Mouse (Mus musculus): ENCODE measurements around the gene Thap2. TPM values are rescaled to one million over a fixed set of nuclear protein-coding genes. Genes with fewer than 3 reads are reported as not detected.

Gene Thap2
- 8.1 and 10.1 TPM in 2 replicates for polyA plus RNA-seq (2012)

DNA sequence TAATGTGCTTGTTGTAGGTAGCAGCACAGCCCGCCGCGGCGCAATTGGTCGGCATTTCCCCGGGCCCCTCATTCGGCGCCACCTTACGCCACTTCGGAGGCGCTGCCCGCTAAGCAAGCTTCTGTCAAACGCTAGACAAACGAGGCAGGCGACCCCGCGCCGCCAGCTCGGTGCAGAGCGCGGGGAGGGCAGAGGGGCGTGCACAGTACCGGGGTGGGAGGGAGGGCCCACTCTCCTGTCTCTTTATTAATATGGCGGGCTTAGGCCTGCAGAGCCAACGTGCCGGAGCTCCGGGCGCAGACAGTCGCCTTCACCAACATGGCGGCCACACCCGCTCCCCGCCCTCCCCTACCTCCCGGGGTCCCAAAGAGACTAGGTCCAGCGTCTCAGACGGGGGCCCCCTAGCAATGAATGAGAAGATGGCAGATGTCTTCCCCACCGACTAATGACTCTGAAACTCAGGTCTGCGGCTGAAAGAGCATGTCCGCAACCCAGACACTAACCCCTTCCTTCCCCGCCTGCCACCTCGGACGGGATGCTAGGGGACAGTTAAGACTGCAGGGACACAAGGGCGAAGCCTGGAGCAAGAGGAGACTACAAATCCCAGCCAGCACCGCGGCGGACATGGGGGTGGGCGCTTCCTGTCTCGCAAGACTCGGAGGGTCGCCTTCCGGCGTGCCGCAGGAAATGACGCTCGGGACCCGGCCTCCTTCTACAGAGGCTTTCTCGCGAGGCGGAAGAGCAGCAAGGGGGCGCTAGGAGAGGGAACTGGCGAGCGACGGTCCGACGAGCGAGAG is at the start of gene Thap2, which contains the start of gene Zfc3h1:
Gene Thap2, minus strand, starts transcription at position 223 of the 797 bp plus-strand sequence.
Gene Zfc3h1, plus strand, starts transcription at position 739 of the 797 bp plus-strand sequence.
- no peak for TF ChIP-seq GATA1 (IDR thresholded peaks at IDR 0.05; ENCODE audit: low read length)

DNA sequence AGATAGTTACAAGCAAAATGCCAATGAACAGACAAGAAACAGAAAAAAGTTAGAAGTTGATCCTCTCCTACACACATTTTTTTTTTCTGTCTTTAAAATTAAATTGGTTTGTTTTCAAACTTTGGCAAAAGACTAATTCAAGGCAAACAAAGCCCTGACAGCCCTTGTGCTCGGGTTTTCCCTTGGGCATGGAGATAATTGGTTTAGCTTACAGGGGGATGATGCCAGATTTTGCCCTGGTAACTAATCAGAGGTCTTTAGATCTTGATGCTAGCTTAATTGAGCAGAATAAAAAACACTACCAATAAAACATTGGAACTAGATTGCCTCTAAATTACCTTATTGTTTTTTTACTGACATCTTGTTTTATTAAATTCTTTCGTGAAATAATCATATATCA is 41.1 kb upstream of the Thap2 start:
- TF ChIP-seq GATA1 (IDR thresholded peaks at IDR 0.05; ENCODE audit: low read length) = no peak

DNA sequence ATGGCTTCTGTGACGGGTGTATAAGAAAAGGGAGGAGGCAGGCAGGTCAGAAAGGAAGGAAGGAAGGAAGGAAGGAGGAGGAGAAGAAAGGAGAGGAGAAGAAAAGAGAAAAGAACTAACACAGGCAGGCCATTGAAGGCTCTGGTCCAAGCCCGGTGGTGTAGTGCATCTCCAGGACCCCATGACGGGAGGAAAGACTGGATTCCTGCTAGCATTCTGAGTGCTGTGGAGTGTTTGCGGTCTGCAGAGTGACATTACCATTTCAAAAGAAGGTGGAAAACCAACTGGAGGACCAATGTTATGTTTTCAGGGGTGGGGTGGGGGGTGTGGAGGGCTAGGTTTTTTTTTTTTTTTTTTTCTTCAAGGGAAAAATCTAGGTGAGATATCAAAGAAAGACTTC is 37.7 kb upstream of the Thap2 start:
- no peak for TF ChIP-seq GATA1 (IDR thresholded peaks at IDR 0.05; ENCODE audit: low read length)

DNA sequence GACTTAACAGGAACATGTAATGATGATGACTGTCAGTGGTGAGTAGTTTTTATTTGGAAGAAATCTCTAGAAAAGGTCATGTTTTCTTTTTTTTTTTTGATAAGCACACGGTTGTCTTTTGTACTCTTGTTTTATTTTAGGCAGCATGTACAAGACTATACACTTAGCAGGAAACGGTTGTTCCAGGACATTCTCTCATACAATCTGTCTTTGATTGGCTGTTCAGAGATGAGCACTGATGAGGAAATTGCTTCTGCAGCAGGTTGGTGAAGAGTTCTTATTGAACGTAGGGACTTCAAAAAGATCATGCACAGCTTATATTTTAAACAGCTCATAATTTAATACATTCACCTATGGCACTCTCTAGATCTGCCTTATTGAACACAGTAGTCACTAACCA is 29.8 kb upstream of the Thap2 start:
- TF ChIP-seq GATA1 (IDR thresholded peaks at IDR 0.05; ENCODE audit: low read length) = no peak

DNA sequence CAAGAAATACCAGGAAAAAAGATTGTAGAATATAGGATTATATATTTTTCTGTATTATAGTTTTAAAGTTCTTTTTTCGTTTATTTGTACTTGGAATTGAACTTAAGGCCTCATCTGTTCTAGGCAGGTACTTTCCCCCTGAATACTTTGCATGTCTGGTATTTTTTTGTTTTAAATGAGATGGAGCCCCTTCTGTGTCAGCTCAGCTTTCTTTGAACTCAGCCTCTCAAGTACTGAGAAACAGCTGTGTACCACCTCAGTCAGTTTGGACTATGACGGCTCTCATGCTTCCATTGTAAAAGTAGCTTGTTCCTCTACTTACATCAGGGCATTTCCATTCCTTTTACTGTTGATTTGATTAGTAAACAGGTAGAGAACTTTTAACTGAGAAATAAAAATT is 29.3 kb upstream of the Thap2 start:
- no peak for TF ChIP-seq GATA1 (IDR thresholded peaks at IDR 0.05; ENCODE audit: low read length)

DNA sequence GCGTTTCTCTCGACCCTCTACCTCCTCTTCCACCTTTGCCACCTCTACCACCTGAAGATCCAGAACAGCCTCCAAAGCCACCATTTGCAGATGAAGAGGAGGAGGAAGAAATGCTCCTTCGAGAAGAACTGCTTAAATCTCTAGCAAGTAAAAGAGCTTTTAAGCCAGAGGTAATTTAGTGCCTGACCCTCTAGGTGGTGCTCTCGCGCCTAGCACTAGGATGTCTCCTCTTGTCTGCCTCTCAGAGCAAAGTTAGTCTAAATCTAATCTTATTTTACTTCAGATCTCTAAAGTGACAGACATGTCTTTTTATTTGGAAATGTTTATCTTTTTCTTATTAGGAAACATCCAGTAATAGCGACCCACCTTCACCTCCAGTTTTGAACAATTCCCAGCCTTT is 22.1 kb upstream of the Thap2 start:
- no peak for TF ChIP-seq GATA1 (IDR thresholded peaks at IDR 0.05; ENCODE audit: low read length)

DNA sequence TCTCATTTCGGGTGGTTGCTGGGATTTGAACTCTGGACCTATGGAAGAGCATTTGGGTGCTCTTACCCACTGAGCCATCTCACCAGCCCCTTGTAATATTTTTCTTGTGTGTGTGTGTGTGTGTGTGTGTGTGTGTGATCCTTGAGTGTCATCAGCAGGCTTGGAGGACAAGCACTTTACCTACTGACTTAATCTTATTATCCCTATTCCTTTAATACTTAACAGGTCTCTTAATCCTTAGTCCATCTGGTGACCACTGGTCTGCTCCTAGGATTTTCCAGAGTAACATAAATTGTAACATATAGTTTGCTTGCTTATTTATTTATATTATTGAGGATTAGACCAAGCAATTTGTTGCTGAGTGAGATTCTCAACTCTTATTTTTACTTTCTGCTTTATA is 7.7 kb upstream of the Thap2 start:
- no peak for TF ChIP-seq GATA1 (IDR thresholded peaks at IDR 0.05; ENCODE audit: low read length)

DNA sequence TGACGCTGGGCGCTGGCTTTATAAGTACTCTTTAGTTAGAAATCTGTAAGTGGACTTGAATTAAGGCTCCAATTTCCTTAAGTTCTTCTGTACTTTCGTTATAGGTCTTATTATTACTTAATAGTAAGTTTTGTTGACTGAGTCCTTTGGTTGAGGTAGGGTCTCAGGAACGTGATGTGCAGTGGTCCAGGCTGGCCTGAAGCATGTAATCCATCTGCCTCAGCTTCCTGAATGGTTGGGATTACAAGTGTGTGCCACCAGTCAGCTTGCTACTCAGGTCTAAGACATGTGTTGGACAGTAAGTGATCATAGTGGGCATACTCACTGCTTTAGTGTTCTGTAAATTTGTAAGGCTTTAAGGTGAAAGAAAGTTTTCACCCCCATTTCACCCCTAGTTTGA is 6.8 kb upstream of the Thap2 start:
- TF ChIP-seq GATA1 (IDR thresholded peaks at IDR 0.05; ENCODE audit: low read length) = no peak

DNA sequence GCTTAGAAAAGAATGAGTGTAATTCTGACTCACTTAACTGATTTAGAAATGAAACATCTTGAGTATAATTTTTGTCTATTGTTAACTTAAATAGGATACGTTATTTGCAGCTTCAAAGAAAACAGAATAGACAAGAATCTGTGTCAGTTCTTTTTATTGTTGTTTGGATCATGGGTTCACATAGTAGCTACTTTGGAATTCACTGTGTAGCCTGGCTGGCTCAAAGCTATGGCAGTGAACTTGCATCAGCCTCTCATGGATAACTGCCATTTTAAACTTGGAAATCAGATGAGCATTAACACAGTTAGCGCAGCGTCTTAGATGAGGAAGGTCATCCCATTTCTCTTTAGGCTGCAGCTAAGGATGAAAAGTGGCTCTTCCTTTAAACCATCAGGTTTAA is 3.6 kb upstream of the Thap2 start:
- no peak for TF ChIP-seq GATA1 (IDR thresholded peaks at IDR 0.05; ENCODE audit: low read length)

DNA sequence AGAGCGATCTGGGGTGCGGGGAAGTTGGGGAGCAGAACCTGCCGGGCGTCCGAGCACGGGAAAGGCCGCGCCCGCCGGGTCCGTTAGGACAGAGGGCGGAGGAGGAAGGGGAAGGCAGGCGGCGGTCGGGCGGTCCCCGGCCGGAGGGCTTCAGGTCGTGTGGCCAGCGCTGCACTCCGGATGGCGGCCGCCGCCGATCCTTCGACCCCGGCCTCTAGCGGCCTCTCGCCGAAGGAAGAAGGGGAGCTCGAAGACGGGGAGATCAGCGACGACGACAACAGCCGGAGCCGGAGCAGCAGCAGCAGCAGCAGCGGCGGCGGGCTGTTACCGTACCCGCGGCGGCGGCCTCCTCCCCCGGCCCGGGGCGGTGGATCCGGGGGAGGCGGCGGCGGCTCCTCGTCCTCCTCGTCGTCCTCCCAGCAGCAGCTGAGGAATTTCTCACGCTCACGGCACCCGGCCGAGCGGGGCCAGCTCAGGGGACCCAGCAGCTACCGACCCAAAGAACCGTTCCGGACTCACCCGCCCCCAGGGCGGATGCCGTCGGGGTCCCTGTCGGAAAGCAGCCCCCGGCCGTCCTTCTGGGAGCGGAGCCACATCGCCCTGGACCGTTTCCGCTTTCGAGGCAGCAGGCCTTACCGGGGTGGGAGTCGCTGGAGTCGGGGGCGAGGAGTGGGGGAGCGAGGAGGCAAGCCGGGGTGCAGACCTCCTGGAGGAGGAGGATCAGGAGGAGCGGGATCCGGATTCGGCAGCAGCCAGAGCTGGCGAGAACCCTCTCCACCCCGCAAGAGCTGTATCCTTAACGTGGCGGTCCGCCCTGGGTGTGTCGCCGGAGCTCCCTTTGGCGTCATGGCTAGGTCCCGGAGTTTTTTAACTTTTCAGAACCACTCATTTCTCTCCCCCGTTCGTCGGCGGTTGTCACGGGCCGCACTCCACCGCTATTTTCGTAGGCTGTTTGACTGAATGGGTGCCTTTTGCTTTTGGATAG is 1.1 kb upstream of the Thap2 start:
- TF ChIP-seq GATA1 (IDR thresholded peaks at IDR 0.05; ENCODE audit: low read length) = no peak

DNA sequence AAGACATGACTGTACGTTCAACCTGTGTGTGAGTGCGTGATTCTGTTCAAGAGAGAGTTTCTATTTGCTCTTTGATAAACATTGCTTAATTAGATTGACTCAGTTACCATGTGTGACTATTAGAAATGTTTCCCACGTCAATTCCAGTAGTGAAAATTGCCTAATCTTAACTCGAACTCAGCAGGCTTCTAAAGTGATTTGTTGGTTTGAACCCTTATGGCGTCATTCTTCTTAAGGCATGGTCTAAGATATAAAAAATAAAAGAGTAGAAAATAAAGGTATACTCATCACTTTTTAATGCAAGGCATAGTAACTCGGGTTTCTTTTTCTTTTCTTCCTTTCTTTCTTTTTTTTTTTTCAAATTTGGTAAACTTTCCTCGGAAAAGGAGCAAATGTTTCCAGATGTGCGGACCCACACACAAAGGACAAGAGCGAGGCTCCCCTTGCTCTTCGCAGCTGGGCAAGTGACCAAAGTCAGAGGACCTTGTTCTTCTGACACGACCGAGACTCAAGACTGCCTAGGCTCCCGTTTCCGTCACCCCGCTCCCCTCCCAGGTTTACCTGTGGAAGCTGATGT is 511 bp downstream of the Thap2 start:
- no peak for TF ChIP-seq GATA1 (IDR thresholded peaks at IDR 0.05; ENCODE audit: low read length)

DNA sequence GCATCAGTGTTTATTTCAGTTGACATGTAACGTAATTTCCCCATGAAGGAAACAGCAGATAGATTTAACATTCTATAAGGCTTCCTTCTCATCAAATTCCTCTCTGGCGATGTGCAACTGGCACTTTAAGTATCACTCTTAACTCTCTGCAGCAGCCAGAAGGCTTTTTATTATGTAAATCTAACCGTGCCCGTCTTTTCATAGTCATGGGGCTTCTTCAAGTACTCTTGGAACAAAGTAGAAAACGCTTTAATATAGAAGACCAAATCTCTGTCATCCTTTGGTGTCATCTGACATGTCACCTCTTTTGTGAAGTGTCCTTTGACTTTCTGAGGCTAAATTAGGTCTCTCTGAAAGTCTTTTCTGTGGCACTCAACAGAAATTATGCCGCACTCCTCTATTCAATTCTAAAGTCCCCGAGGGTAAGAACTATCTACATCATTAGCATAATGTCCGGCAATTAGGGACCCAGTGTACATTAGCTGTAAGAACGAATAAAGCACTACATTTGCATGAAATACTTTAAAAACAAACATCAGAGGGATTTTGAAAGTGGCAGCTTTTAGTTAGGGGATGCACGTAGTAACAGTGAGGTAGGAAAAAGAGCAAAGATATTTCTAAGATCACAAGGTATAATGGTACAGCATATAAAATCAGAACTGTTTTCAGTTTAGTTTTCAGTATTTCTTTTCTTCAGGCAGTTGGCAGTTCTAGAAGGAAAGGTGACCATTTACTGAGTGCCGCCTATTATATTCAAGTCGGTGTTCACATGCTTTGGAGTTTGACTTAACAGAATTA is 1.2 kb downstream of the Thap2 start:
- no peak for TF ChIP-seq GATA1 (IDR thresholded peaks at IDR 0.05; ENCODE audit: low read length)

DNA sequence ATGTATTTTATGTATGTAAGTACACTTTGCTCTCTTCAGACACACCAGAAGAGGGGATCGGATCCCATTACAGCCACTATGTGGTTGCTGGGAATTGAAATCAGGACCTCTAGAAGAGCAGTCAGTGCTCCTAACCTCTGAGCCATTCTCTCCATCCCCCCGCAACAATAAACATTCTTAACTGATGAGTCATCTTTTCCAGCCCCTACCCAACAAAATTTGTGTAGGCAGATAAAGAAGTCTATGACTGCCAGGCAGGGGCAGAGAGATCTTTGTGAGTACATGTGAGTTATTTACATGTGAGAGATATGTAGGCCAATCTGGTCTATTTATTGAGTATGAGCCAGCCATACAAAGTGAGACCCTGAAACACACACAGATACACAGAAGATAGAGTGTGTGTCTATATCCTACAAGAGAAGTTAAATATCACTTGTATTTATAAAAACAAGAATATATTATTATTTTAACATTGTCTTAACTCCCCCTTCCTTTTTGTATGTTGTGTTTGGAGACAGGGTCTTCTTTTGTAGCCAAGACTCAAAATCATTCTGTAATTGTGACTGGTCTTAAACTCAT is 2.6 kb downstream of the Thap2 start:
- no peak for TF ChIP-seq GATA1 (IDR thresholded peaks at IDR 0.05; ENCODE audit: low read length)

DNA sequence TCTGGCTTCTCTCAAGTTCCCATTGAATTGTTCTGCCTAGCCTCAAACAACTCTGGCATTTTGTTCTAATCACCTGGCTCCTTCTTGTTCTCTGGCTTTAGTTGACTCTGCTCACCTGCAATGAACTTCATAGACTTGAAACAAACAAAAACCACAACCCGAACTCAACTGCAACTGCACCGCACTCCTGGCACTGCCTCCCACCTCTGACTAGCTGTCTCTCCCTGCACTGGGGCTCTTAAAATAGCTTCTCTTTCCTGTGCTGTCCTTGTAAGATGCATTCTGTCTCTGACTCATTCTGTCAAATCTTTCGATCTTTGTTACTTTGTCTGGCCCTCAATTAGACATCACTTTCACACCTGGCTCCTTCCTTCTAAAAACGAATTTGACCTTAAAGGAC is 21.1 kb downstream of the Thap2 start:
- no peak for TF ChIP-seq GATA1 (IDR thresholded peaks at IDR 0.05; ENCODE audit: low read length)

DNA sequence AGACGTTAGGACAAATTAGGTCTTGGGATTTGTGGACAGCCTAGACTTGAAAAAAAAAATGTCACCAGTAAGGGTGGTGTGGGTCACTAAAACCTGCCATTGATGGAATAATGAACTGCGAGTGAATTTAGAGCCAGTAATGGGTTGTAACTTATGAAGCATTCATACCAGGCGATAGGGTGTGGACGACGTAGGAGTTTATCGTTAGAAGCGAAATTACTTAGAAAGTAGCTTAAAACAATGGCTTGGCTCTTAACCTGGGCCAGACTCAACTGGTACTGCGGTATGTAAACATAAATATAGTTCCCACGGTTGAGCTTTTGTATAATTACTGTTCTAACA is 21.6 kb downstream of the Thap2 start:
- TF ChIP-seq GATA1 (IDR thresholded peaks at IDR 0.05; ENCODE audit: low read length) = no peak

All from G1E-ER4 (cell line).